Mouse (Mus musculus): ENCODE measurements around the gene Agbl4. TPM values are rescaled to one million over a fixed set of nuclear protein-coding genes. Genes with fewer than 3 reads are reported as not detected.

The Agbl4 gene
- polyA plus RNA-seq, 1 experiment: not detected

- TF ChIP-seq REST (IDR thresholded peaks at IDR 0.05; ENCODE audit: insufficient read depth, insufficient read length) (no peak), TCF12 (IDR thresholded peaks at IDR 0.05; ENCODE audit: insufficient read depth, poor library complexity, severe bottlenecking) (no peak), MYOG (IDR thresholded peaks at IDR 0.05; ENCODE audit: control insufficient read depth in 1 of 3, insufficient read depth in 1 of 3, insufficient read length in 2 of 3, low read depth in 2 of 3) (no peak), SRF (IDR thresholded peaks at IDR 0.05; ENCODE audit: control insufficient read depth, insufficient read length, low read depth) (no peak), USF1 (IDR thresholded peaks at IDR 0.05; ENCODE audit: low read depth) (no peak), MAX (IDR thresholded peaks at IDR 0.05; ENCODE audit: low read depth) (no peak), POLR2A (IDR thresholded peaks at IDR 0.05; ENCODE audit: insufficient read length, low read depth) (no peak), POLR2AphosphoS2 (IDR thresholded peaks at IDR 0.05; ENCODE audit: insufficient read length, low read depth) (no peak), MYOD1 (IDR thresholded peaks at IDR 0.05; ENCODE audit: control insufficient read depth in 1 of 3, insufficient read length in 2 of 3, low read depth in 2 of 3) (no peak), TCF3 (IDR thresholded peaks at IDR 0.05; ENCODE audit: insufficient read length, low read depth) (no peak), E2F4 (IDR thresholded peaks at IDR 0.05; ENCODE audit: insufficient read depth) (no peak), CEBPB (IDR thresholded peaks at IDR 0.05; ENCODE audit: insufficient read depth, poor library complexity, severe bottlenecking) (no peak)
- no peaks in the 10 kb centered on the region for H3K27me3 ChIP-seq (ENCODE audit: control insufficient read depth, insufficient read depth, insufficient read length)
- H3K79me2 ChIP-seq (ENCODE audit: control insufficient read depth, insufficient read depth): no peaks in the 10 kb centered on the region
- no peak overlapping the region for H3K4me3 ChIP-seq
- H3K36me3 ChIP-seq (ENCODE audit: control insufficient read depth, insufficient read depth): no peaks in the 10 kb centered on the region
- no peak overlapping the region for H3K4me2 ChIP-seq (ENCODE audit: low read depth)
- H3ac ChIP-seq (ENCODE audit: control insufficient read depth, insufficient read length): no peak overlapping the region
These were observed 1020.3 kb downstream of the Agbl4 start for GRCm38 (mm10) chr4:111417716-111418115.

GRCm38 (mm10) chr4:111419476-111419875 is 1022.0 kb downstream of the Agbl4 start:
- Histone ChIP-seq H3K79me2 (ENCODE audit: control insufficient read depth, insufficient read depth) (no peaks in the 10 kb centered on the region), H3K27me3 (ENCODE audit: control insufficient read depth, insufficient read depth, insufficient read length) (no peaks in the 10 kb centered on the region), H3K4me2 (ENCODE audit: low read depth) (no peak overlapping the region), H3K36me3 (ENCODE audit: control insufficient read depth, insufficient read depth) (no peaks in the 10 kb centered on the region), H3ac (ENCODE audit: control insufficient read depth, insufficient read length) (no peak overlapping the region), H3K4me3 (no peak overlapping the region)
- no peak for TF ChIP-seq SRF (IDR thresholded peaks at IDR 0.05; ENCODE audit: control insufficient read depth, insufficient read length, low read depth)
- TF ChIP-seq TCF3 (IDR thresholded peaks at IDR 0.05; ENCODE audit: insufficient read length, low read depth): no peak
- TF ChIP-seq POLR2AphosphoS2 (IDR thresholded peaks at IDR 0.05; ENCODE audit: insufficient read length, low read depth): no peak
- no peak for TF ChIP-seq POLR2A (IDR thresholded peaks at IDR 0.05; ENCODE audit: insufficient read length, low read depth)
- TF ChIP-seq REST (IDR thresholded peaks at IDR 0.05; ENCODE audit: insufficient read depth, insufficient read length): no peak
- no peak for TF ChIP-seq E2F4 (IDR thresholded peaks at IDR 0.05; ENCODE audit: insufficient read depth)
- TF ChIP-seq CEBPB (IDR thresholded peaks at IDR 0.05; ENCODE audit: insufficient read depth, poor library complexity, severe bottlenecking): no peak
- no peak for TF ChIP-seq MYOG (IDR thresholded peaks at IDR 0.05; ENCODE audit: control insufficient read depth in 1 of 3, insufficient read depth in 1 of 3, insufficient read length in 2 of 3, low read depth in 2 of 3)
- TF ChIP-seq TCF12 (IDR thresholded peaks at IDR 0.05; ENCODE audit: insufficient read depth, poor library complexity, severe bottlenecking): no peak
- no peak for TF ChIP-seq MYOD1 (IDR thresholded peaks at IDR 0.05; ENCODE audit: control insufficient read depth in 1 of 3, insufficient read length in 2 of 3, low read depth in 2 of 3)
- no peak for TF ChIP-seq MAX (IDR thresholded peaks at IDR 0.05; ENCODE audit: low read depth)
- no peak for TF ChIP-seq USF1 (IDR thresholded peaks at IDR 0.05; ENCODE audit: low read depth)

- H3ac ChIP-seq (ENCODE audit: control insufficient read depth, insufficient read length): no peak overlapping the region
- no peak overlapping the region for H3K4me2 ChIP-seq (ENCODE audit: low read depth)
- H3K4me3 ChIP-seq: no peak overlapping the region
- H3K36me3 ChIP-seq (ENCODE audit: control insufficient read depth, insufficient read depth): no peaks in the 10 kb centered on the region
- no peaks in the 10 kb centered on the region for H3K27me3 ChIP-seq (ENCODE audit: control insufficient read depth, insufficient read depth, insufficient read length)
- H3K79me2 ChIP-seq (ENCODE audit: control insufficient read depth, insufficient read depth): no peaks in the 10 kb centered on the region
- TF ChIP-seq MYOD1 (IDR thresholded peaks at IDR 0.05; ENCODE audit: control insufficient read depth in 1 of 3, insufficient read length in 2 of 3, low read depth in 2 of 3) (no peak), POLR2AphosphoS2 (IDR thresholded peaks at IDR 0.05; ENCODE audit: insufficient read length, low read depth) (no peak), MAX (IDR thresholded peaks at IDR 0.05; ENCODE audit: low read depth) (no peak), E2F4 (IDR thresholded peaks at IDR 0.05; ENCODE audit: insufficient read depth) (no peak)
These were observed 1022.6 kb downstream of the Agbl4 start for GRCm38 (mm10) chr4:111420031-111420430.

- Histone ChIP-seq H3K4me2 (ENCODE audit: low read depth) (no peak overlapping the region), H3ac (ENCODE audit: control insufficient read depth, insufficient read length) (no peak overlapping the region), H3K4me3 (no peak overlapping the region), H3K27me3 (ENCODE audit: control insufficient read depth, insufficient read depth, insufficient read length) (no peaks in the 10 kb centered on the region), H3K79me2 (ENCODE audit: control insufficient read depth, insufficient read depth) (no peaks in the 10 kb centered on the region), H3K36me3 (ENCODE audit: control insufficient read depth, insufficient read depth) (no peaks in the 10 kb centered on the region)
- TF ChIP-seq MYOD1 (IDR thresholded peaks at IDR 0.05; ENCODE audit: control insufficient read depth in 1 of 3, insufficient read length in 2 of 3, low read depth in 2 of 3) (no peak), TCF12 (IDR thresholded peaks at IDR 0.05; ENCODE audit: insufficient read depth, poor library complexity, severe bottlenecking) (no peak), E2F4 (IDR thresholded peaks at IDR 0.05; ENCODE audit: insufficient read depth) (no peak)
These were observed 1023.5 kb downstream of the Agbl4 start for GRCm38 (mm10) chr4:111420955-111421354.

- no peak for TF ChIP-seq TCF12 (IDR thresholded peaks at IDR 0.05; ENCODE audit: insufficient read depth, poor library complexity, severe bottlenecking)
- TF ChIP-seq TCF3 (IDR thresholded peaks at IDR 0.05; ENCODE audit: insufficient read length, low read depth): no peak
- no peak for TF ChIP-seq CEBPB (IDR thresholded peaks at IDR 0.05; ENCODE audit: insufficient read depth, poor library complexity, severe bottlenecking)
- no peak for TF ChIP-seq REST (IDR thresholded peaks at IDR 0.05; ENCODE audit: insufficient read depth, insufficient read length)
- no peak for TF ChIP-seq MAX (IDR thresholded peaks at IDR 0.05; ENCODE audit: low read depth)
- TF ChIP-seq POLR2A (IDR thresholded peaks at IDR 0.05; ENCODE audit: insufficient read length, low read depth): no peak
- TF ChIP-seq MYOD1 (IDR thresholded peaks at IDR 0.05; ENCODE audit: control insufficient read depth in 1 of 3, insufficient read length in 2 of 3, low read depth in 2 of 3): no peak
- no peak for TF ChIP-seq USF1 (IDR thresholded peaks at IDR 0.05; ENCODE audit: low read depth)
- TF ChIP-seq MYOG (IDR thresholded peaks at IDR 0.05; ENCODE audit: control insufficient read depth in 1 of 3, insufficient read depth in 1 of 3, insufficient read length in 2 of 3, low read depth in 2 of 3): no peak
- H3ac ChIP-seq (ENCODE audit: control insufficient read depth, insufficient read length): no peak overlapping the region
- H3K36me3 ChIP-seq (ENCODE audit: control insufficient read depth, insufficient read depth): no peaks in the 10 kb centered on the region
- H3K79me2 ChIP-seq (ENCODE audit: control insufficient read depth, insufficient read depth): no peaks in the 10 kb centered on the region
- H3K27me3 ChIP-seq (ENCODE audit: control insufficient read depth, insufficient read depth, insufficient read length): no peaks in the 10 kb centered on the region
- H3K4me3 ChIP-seq: no peak overlapping the region
- no peak overlapping the region for H3K4me2 ChIP-seq (ENCODE audit: low read depth)
These were observed 1024.3 kb downstream of the Agbl4 start for GRCm38 (mm10) chr4:111421785-111422184.
